Mouse (Mus musculus) embryo, embryonic 11 days (tissue): ENCODE results near the gene Dpysl4.
A peak's percentile ranks its signal among the peaks of the same experiment; 100 is the strongest.

Experiments
- DNase-seq: peaks from one replicate; pipeline ENCODE4 v3.0.0-alpha.2; 2015

Gene Dpysl4

DNA sequence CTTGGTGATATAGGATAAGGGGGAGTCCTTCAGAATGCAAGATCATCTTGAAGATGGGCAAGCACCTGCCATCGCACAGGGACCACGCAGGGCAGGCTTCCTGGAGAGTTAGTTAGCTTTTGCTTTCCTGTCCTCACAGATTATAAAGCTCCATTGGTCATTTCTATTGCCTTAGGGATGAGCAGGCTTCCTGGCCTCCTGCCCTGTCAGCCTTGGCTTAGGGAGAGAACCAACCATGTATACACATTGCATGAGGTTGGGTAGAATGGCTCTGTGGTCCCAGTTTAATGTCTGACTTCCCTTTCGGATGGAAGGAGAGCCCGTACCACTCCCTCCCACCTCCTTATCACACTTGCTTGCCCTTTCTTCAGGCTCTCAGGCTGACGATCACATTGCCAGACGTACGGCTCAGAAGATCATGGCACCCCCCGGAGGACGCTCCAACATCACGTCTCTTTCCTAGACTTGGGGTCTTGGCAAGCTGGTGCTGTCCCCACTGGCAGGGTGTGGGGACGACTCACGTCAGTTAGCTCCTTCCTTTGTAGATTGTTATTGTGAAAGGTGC lies 14.8 kb downstream of the Dpysl4 start:
- no peak for DNase-seq

DNA sequence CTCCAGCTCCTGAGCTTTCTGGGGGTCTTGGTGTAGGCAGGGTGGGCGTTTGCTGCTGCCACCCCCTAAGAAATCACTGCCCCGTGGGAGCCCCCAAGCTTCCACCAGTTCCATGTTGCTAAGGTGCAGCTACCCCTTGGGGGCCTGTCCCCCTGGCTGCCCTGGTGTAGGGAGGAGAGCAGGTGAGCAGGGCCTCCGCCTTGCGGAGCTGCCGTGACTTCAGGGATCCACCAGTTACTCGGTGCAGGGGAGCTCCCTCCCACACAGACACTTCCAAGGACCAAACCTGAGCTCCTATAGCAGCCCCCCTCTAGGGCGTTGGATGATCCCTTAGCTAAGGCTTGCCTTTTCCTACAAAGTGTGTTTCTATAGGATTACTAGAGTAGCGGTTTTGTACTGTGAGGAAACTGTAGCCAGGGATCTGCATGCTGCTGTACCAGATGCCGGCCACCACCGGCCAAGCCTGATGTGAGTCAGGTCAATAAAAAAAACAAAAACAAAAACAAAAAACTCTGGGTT lies 15.5 kb downstream of the Dpysl4 start:
- DNase-seq = no peak

DNA sequence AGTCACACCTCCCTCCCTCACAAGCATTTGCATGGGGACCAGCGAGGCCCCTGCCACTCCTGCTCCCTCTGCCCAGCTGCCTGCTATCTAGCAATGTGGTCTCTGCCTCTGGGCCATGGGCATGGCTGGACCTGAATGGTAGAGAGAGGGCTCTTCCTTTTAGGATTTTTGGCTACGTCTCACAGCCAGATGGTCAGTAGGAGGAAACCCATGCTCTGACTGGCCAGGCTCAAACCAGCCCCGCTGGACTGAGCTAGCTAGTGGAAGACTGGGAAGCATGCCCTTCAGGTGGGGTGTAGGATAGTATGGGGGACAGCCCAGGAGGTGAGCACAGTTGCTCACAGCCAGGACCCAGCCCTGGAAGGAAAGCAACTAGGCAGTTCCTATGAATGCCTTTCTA lies 16.0 kb downstream of the Dpysl4 start:
- no peak for DNase-seq

DNA sequence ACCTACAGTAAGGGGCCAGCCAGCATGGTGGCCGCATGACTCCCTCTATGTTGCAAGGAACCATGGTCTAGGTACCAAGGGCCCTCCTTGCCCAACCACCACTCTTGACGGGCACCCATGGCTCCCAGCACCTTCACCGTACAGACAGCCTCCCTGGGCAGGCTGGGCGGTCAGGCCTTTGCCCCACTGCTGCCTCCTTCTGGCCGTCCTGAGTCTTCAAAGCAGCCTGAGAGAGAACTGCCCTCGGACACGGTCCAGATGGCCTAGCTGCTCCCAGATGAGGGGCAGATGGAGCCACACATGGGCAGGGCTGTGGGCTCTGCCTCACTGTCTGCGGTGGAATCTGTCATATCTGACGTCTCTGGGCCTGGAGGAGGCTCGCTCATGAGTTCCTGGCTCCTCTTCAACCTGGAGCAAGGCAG lies 18.2 kb downstream of the Dpysl4 start:
- DNase-seq = peak; percentile 53

DNA sequence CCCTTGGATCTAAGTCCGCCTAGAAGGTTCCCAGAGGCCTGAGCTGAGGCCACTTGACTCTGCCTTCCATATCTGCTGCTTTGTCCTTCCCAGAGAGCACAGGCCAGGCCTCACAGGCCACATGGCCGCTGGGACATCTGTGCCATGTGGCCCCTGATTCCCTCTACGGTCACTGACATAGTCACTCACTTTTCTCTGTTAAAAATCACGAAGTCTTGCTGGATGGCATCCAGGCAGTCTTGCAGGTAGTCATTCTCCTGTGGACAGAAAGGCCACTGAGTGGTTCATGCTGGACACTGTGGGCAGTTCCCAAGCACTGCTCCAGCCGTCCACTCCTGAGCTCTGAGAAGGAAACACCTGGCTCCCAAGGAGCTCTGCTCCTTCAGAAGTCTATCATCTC lies 19.3 kb downstream of the Dpysl4 start:
- no peak for DNase-seq

DNA sequence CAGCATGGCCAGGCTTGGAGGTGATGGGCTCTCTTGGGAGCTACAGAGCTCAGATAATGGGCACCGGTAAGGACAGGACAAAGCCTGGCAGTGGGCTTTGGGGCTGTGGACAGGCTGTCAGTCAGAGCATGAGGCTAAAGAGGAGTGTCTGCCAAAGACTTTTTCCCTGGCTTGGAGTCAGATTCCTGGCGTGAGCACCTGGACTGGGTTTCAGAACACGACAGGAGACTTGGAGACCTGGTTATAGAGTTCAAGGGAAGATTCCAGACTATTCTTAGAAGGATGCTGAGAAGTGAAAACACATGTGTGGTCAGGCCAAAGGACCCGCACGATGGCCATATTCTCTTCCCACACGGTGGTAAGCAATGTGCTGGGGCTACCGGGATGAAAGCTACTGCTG lies 19.9 kb downstream of the Dpysl4 start:
- DNase-seq = no peak

DNA sequence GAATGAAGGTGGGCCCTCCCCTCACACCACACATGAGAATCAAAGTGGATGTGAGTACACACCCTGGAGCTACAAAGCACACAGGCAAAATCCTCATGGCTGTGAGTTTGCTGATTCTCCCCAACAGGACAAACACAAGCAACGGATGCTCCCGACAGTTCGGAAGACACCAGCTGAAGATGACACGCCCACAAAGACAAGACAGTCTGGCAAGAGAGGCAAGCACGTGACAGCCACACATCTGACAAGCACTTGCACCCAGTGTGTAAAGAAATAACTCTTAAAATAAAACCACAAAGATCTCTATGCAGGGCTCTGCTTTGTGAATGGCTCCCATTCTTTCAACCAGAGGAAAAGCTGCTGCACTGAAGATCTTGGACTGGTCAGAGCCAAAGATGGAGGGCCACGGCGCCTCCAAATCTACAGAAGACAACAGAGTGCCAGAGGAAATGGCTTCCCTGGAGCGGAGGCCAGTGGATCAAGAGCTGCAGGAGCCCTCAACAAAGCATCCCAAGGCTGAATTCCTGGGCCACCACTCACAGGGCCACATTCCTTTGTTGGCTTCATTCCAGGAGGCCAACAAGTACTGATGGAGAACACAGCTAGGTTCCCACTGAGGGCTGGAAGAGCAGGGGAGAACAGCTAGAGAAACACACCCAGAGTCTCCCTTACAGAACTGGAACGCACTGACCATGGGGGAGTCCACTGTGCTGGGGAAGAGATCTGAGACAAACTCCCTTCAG lies 22.3 kb downstream of the Dpysl4 start:
- DNase-seq = no peak

DNA sequence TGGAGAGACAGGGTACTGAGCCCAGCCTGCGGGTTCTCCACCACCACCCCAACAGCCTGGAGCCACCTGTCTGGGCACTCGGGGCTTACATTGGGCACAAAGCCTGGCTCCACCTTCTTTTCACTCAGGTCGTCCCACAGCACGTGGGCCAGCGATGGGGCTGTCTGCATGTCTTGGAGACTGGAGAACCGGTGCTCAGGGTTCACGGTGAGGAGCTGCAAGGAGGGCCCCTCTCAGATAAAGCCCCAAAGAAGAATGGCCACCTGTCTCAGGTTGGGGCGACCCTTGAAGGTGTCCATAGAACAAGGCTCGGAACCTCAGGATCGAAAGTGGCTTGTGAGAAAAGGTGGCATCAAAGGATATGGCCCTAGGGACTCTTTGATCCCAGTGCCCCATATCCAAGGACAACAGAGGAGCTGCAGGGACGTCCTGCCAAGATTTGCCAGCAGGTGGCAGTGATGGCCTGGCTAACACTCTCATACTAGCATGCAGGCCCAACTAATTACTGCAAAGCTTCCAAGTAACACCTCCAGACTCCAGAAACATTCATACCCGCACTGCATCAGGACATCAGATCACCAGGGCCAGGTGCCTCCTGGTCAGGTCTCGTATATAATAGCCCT lies 33.5 kb downstream of the Dpysl4 start:
- DNase-seq = peak; percentile 80

DNA sequence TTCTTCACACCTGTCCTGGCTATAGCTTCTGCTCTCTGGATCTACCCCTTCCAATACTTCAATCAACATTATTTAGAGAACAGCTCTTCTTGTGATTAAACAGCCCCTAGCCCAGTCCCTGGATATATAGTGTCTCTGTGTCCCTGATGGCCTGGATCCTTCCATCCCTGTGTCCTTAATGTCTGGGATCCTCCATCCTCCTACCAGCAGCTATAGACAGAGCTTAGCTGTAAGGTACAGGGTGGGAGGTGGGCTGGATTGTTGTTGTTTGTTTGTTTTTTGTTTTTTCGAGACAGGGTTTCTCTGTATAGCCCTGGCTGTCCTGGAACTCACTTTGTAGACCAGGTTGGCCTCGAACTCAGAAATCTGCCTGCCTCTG lies 34.0 kb downstream of the Dpysl4 start:
- no peak for DNase-seq

DNA sequence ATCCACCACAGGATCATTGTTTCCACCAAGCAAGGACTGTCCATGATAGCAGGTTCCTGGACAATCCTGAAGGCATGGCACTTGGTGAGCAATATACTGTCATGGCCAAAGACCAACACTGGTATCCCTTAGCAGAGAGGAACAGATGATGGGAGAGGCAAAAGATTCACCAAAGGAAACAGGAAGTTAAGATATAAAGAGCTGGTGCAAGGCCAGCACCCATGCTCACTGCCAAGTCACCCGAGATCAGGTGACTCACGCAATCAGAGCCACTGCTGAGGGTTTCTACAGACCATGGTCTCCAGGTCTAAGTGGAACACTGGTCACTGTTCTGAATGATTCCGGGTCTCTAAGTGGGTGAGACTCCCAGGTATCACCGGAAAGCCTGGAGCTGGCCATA lies 40.1 kb downstream of the Dpysl4 start:
- DNase-seq = no peak

DNA sequence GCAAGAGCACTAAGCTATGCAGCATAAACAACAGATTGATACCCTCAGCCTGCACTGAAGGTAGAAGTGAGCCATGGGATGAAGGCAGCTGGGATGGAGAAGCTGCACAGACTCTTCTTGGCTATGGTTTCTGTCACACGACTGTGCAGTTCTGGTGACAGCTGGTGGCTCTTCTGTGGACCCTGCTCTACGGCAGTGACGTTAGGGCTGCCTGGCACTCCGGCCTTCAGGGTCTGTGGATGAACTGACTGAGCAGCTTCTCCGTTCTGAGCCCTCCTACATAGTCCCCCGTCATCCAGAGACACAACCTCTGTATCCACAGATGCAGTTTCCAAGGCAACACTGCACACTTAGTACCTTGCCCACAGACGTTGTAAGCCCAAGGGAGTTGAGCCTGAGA lies 40.7 kb downstream of the Dpysl4 start:
- no peak for DNase-seq

DNA sequence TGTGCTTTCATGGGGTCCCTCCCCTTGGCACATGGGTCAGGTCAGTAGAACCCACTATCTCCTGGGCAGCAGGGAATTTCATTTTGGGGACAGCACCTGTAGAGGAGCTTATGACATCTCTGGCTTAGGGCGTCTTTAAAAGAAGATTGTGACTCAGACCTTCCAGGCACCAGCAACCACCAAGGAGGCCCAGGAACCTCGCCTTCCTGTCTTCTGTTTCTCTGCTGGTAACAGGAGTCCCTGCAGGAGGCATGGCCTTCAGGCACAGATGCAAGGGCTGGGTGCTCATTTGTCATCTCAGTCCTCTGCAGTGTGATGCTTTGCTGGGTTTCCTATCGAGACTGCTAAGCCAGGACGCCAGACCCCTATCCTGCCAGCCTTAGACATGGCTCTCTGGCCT lies 43.2 kb downstream of the Dpysl4 start:
- no peak for DNase-seq

DNA sequence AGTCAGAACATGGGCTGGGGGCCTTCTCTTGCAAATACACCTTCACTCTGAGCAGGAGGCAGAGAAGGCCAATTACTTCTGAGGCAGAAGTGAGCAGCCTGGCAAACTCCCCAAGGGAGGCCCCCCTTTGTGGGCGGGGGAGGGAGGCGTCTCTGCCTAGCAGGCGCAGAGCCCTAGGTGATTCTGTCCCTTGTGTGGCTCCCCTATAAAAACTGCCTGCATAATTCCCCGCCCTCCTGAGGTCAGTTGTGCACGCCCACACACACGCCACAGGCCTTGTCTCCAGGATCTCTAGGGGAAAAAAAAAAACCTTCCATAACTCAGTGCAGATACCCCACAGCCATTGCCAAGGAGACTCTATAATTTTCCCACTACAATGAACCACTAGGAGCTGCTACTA lies 44.6 kb downstream of the Dpysl4 start:
- DNase-seq = peak; percentile 24

DNA sequence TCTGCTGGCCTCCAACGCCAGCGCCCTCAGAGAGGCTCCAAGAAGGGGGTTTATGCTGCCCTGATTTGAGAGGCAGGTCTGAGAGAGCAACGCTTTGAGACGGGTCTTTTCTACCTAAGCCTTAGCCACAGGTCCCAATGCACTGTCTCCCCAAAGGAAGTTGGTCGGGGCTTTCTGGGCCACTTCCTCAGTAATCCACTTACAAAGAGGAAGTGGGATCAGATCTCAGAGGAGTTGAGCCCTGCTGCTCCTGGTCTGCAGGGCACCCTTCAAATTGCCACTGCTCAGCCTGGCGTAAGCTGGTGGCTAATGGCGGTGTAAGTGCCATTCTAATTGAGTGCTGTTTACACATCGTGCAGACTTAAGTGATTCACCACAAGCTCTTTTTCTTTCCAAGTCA lies 45.7 kb downstream of the Dpysl4 start:
- no peak for DNase-seq

DNA sequence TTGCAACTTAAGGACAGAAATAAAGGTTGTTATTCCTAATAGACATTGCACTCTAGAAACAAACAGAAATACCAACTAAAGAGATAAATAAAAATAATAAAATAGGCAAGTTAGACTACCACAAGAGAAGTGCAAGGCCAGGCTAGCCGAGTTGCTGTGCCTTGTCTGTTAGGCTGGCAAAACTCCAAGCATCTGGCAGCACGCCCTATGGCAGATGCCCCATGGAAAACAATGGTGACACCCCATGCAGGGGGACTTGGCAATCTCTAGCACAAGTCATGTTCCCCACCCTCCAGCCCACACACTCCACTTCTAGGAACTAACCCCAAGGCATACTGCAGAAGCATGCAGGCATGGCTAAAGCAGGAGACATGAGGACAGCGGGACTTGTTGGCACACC lies 47.6 kb downstream of the Dpysl4 start:
- DNase-seq = no peak

DNA sequence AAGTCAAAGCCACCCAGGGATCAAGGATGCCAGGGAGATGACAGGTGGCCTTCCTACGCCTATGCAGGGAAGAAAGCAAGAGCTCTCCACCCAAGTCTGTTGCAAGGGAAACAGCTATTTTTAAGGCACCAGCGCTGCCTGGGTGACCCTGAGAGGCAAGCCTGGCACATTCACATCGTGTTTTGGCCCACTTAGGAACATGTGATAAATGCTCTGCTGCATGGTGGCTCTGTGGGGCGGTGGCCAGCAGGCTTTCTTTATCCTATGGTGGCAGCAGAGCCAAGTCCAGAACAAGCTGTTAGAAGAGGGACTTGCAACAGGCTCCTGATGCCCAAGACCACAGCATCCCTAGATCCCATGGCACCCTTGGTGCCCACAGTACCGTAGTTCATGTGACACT lies 49.4 kb downstream of the Dpysl4 start:
- DNase-seq = no peak

DNA sequence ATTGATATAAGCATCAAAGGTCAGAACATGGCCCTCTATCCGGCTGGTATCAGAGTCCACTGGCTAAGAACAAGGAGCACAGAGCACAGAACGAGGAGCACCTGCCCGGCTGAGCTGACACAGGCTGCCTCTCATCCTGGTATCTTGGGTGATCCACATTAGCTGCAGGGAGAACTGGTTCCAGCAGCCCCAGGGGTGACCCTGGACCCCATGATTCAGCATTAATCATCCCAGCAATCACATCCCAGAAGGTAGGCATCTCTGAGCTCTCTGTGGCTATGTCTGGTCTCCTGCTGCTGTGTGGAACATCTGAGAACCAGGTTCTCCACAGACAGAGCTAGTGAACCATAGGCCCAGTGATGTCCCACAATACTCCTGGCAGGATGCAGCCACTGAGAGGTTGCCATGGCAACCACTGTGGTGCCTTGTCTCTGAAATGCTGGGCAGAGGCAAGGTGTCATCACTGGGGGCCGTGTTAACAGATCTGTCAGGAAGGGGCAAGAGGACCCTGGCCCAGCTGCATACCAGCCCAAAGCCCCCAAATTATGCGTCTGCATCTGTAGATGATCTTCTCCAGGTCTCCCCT lies 51.2 kb downstream of the Dpysl4 start:
- peak; percentile 41 for DNase-seq

DNA sequence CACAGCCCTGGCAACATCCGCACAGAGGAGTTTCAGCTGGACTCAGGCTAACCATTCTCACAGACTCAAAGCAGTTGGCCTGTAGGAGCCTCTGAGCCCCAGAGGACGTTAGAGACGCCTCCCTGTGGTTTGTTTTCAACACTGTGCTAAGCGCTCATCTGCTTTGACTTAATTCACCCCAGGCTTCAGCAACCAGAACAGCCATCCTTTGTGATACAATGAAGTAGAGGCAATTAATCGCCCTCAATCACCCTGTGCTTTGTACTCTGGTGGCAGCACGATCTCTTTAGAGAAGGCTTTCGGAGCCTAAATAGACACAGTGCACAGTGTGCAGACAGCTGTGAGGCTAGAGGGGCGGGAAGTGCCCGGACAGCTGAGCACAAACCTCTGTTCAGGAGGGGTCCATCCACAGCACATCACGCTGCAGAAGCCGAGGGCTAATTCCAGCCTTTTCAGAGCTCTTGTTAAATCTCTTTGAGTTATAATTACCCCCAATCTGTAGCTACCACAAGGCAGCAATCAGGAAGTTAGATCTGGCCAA lies 54.2 kb downstream of the Dpysl4 start:
- DNase-seq = peak; percentile 78

DNA sequence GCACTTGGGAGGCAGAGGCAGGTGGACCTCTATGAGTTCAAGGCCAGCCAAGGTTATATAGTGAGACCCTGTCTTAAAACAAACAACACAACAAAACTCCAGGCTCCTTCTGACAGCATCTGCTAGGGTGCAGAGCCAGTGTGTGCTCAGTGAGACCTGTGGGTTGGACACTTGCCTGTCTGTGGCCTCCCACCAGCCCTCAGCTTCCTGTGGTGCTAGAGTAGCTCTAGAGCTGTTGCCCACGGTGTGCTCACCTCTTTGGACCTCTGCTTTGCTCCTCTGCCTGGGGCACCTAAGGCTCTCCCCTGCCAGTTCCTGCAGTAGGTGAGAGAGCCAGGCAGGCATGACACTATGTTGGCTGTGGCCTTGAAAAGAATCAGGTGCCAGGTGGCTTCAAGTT lies 58.0 kb downstream of the Dpysl4 start:
- DNase-seq = no peak

DNA sequence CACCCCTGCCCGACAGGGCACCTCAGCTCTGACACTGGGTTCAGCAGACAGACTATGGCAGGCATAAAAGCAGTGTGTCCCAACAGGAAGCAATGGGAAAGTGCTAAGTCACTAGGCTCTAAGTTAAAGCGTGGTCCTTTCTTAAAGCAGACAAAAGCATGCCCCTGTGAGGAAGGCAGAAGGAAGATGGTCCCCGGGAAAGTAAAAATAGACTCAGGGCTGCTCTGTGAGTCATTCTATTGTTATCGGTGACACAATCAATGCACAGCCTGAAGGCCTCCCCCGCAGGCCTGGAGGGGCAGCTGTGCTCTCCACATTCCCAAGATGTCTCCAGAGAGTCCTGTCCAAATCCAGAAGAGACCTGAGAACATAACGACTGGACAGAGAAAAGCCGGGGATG lies 60.1 kb downstream of the Dpysl4 start:
- DNase-seq = no peak

DNA sequence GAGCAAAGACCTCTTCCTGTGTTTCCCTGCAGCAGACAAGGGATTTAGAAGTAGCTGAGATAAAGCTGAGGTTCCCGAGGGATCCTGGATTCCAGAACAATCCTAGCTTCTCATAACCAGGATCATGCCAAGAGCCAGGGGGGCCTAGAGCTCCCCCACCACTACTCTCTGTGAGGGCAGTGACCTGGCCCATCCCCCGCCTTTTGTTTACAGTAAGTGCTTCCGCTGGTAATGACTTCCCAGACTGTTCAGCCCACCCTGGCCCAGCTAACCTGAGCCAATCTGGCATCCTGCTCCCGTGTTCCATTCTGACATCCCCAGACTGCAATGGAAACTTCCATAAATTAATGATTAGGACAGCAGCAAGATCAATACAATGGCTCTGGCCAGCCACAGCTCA lies 61.6 kb downstream of the Dpysl4 start:
- peak; percentile 24 for DNase-seq

DNA sequence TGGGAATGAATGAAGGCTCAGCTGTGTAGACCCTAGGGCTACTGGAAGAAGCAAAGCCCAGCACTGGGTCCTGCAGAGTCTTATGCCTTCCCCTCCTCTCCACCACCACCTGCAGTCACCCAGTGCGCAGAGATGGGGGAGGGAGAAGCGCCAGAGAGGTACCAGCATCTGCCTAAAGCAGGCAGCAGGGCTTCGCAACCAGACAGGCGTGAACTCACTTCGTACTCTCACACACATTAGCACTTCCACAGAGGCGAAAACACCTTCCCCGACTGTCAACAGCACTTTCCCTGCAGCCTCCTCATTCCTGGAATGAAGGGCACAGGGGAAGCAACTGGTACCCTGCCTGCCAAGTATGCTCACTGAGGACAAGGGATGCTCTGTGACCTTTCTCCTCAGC lies 63.6 kb downstream of the Dpysl4 start:
- no peak for DNase-seq

DNA sequence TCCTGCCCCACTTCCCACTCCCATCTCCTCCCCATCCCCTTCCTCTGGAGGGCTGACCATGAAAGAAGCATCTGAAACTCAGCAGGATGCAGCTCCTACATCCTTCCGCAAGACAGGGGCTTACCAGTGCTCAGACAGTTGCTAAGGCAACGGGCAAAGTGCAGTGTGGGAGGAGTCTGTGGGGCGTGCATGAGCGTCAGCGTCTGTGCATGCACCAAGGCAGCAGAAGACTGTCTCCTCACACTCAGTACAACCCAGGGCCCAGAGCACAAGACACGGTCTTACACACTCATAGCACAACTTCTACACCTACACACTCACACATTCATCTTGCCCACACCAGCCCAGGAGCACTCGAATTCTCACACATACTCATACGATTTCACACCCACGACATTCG lies 65.3 kb downstream of the Dpysl4 start:
- peak; percentile 87 for DNase-seq
